Mouse (Mus musculus): ENCODE data around the gene Kcnd2.

- TF ChIP-seq POLR2A (IDR thresholded peaks at IDR 0.05; ENCODE audit: borderline replicate concordance, insufficient read depth, low read length) (no peak), CTCF (IDR thresholded peaks at IDR 0.05; ENCODE audit: borderline replicate concordance, insufficient read depth, low read depth, low read length) (no peak)
These were observed 198.4 kb downstream of the Kcnd2 start for GRCm38 (mm10) chr6:21413656-21414055.

Measured in cerebellum, adult 2 months (tissue).